Mouse (Mus musculus) spleen, adult 2 months (tissue): Measurements from ENCODE around the gene Pde2a. TPM values are rescaled to one million over a fixed set of nuclear protein-coding genes. Genes with fewer than 3 reads are reported as not detected.
A peak's percentile ranks its signal among the peaks of the same experiment; 100 is the strongest.
"Not testable (repeated sequence)": the region's sequence is repeated elsewhere in the genome, so short reads cannot be mapped to it uniquely, and the experiment has no call there.

Experiments used
- DNase-seq, 2 experiments: peaks; one replicate each; pipeline versions ENCODE4 v3.0.0 to v3.0.0-alpha.2; 2012 to 2021; ENCODE audit warnings: low spot score in 2 of 2, low read depth in 1 of 2
- H3K27ac ChIP-seq: fragments of 200-500 bp; 2 replicates; pipeline ENCODE4 v1.5.1; 2012; ENCODE audit warnings: low read length, inconsistent platforms; ENCODE audit not compliant: insufficient read depth
- H3K27me3 ChIP-seq: fragments of 200-500 bp; 2 replicates; pipeline ENCODE4 v1.6.1; 2012; ENCODE audit warnings: mild to moderate bottlenecking, moderate library complexity, low read length, inconsistent platforms; ENCODE audit not compliant: control insufficient read depth, insufficient read depth
- H3K36me3 ChIP-seq: fragments of 200-500 bp; 2 replicates; pipeline ENCODE4 v1.6.1; 2012; ENCODE audit warnings: mild to moderate bottlenecking, low read length, inconsistent platforms; ENCODE audit not compliant: control insufficient read depth, insufficient read depth
- H3K4me1 ChIP-seq: fragments of 200-500 bp; 2 replicates; pipeline ENCODE4 v1.6.1; 2011; ENCODE audit warnings: inconsistent platforms; ENCODE audit not compliant: control insufficient read depth, insufficient read depth, insufficient read length
- H3K4me3 ChIP-seq: fragments of 200-500 bp; 2 replicates; pipeline ENCODE4 v1.5.1; 2011; ENCODE audit warnings: mild to moderate bottlenecking, inconsistent platforms; ENCODE audit not compliant: insufficient read depth, insufficient read length; ENCODE audit errors: extremely low read depth
- CTCF ChIP-seq: fragments of 200-500 bp; IDR thresholded peaks from 2 replicates; pipeline ENCODE4 v1.5.1; 2011; ENCODE audit warnings: mild to moderate bottlenecking, inconsistent platforms; ENCODE audit not compliant: insufficient read depth, insufficient read length, insufficient replicate concordance; ENCODE audit errors: extremely low read depth
- POLR2A ChIP-seq: fragments of 200-500 bp; IDR thresholded peaks from 2 replicates; pipeline ENCODE4 v1.6.1; 2011; ENCODE audit warnings: low read depth, low read length, inconsistent platforms
- WGBS: fragments of 180-500 bp; shearing (Covaris S2); methylation state at CpG from one replicate; pipeline ENCODE4 v1.1.7; 2018; 5-methylcytosine and 5-hydroxymethylcytosine counted together
- polyA plus RNA-seq: library from polyadenylated mRNA; depleted of rRNA; stranded (reverse); fragments of >200 nt; gene quantifications from 2 replicates; pipeline ENCODE4 v1.2.3, GENCODE M21; 2012

Gene Pde2a
- polyA plus RNA-seq, 1 experiment, result 48.4 TPM

DNA sequence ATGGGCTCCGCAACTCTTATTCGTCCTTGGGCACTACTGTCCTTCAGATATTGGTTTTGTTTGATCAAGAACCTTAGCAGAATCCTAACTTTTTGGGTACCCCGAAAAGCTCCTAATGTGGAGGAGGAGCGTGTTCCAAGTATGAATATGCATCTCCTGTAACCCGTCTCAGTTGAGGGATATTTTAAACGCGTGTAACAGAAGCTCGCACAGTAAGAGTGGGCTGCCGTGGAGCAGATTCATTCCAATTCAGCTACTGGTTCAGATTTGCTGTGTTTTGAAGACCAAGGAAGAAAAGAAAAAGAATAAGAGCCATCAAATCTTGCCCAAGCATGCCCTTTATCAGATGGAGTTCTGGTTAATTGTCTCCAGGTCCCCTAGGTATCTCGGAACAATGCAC is 120.2 kb downstream of the Pde2a start:
- Histone ChIP-seq H3K4me1 (no peaks in the 10 kb centered on the region; the same call in 1 of the 2 replicates), H3K36me3 (no peaks in the 10 kb centered on the region), H3K27me3 (no peaks in the 10 kb centered on the region), H3K27ac (no peak overlapping the region), H3K4me3 (no peak overlapping the region)
- TF ChIP-seq POLR2A (no peak), CTCF (no peak)
- WGBS, result 90% methylated on average over 10 of the region's 10 CpGs
- no peak for DNase-seq

DNA sequence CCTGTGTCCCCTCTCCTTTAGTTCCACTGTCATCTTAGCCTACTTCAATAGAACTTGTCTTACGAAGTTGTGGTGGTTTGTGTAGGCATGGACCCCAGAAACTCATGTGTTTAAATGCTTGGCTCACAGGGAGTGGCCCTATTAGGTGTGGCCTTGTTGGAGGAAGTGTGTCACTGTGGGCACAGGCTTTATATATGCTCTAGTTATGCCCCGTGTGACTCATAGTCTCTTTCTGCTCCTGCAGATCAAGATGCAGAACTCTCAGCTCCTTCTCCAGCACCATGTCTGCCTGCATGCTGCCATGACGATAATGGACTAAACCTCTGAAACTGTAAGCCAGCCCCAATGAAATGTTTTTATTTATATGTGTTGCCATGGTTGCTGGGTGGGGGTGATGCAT is 126.2 kb downstream of the Pde2a start:
- Histone ChIP-seq H3K4me3 (no peak overlapping the region), H3K36me3 (no peaks in the 10 kb centered on the region), H3K27me3 (no peaks in the 10 kb centered on the region), H3K27ac (no peak overlapping the region; the same call in 1 of the 2 replicates), H3K4me1 (peaks cover 9% of the 10 kb centered on the region; the same call in 1 of the 2 replicates)
- TF ChIP-seq POLR2A, result no peak
- no peak for TF ChIP-seq CTCF
- peak in 1 of 2 experiments; percentile 22 for DNase-seq
- 65% methylated on average over 3 of the region's 3 CpGs for WGBS

DNA sequence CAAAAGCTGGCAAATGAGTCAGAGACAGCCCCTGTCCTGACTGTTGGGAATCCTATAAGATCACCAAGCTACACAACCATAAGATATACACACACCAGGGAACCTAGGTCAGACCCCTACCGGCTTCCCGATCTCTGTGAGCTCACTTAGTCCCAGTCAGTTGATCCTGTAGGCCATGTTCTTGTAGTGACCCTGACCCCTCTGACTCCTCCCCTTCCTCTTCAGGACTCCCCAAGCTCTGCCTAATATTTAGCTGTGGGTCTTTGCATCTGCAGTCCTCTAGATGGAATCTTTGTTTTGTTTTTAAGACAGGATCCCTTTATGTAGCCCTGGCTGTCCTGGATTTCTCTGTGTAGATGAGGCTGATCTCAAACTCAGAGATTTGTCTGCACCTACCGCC is 127.8 kb downstream of the Pde2a start:
- H3K27ac ChIP-seq, result peak overlapping the region; percentile 30
- no peak for DNase-seq
- H3K27me3 ChIP-seq, result no peaks in the 10 kb centered on the region
- peaks cover 9% of the 10 kb centered on the region; the same call in 1 of the 2 replicates for H3K4me1 ChIP-seq
- no peaks in the 10 kb centered on the region for H3K36me3 ChIP-seq
- no peak for TF ChIP-seq POLR2A
- TF ChIP-seq CTCF, result no peak
- WGBS, result 86% methylated on average over 3 of the region's 3 CpGs
- H3K4me3 ChIP-seq, result no peak overlapping the region

DNA sequence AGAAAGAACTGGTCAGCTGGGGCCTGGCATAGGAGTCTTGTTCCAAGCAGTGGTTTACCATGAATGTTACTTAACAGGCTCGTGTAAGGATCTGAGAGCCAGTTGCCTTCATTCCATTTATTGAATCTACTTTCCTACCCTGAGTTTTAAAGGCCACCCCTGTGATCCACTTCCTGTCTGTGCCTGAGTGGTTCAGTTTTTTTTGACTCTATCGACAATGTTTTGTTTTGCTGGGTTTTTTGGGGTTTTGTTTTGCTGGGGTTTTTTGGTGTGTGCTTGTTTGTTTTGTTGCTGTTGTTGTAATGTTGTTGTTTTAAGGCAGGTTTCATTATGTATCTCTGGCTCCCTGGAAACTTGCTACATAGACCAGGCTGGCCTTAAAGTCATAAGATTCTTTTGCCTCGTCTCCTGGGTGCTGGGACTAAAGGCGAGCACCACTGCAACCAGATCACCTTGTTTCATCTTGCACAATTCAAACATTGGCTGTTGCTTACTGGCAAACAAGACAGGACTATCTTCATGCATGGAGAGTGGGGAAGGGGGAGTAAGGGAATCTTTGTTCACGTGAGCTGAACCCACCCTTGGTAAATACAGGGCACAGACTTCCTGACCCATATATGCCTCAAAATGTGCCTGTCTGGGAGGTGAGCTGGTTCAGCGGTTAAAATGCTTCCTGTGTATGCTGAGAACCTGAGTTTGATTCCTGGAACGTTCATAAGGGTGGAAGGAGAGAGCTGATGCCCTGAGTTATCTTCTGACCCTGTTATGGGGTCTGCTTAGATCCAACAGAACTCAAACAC is 129.4 kb downstream of the Pde2a start:
- peak overlapping the region; percentile 80 for H3K27ac ChIP-seq
- 0 out of 2 replicates have a peak overlapping the region, but pooled peaks have one; percentile 1 for H3K4me3 ChIP-seq
- 27% methylated on average over 7 of the region's 7 CpGs for WGBS
- H3K27me3 ChIP-seq, result no peaks in the 10 kb centered on the region
- no peak for DNase-seq
- no peak for TF ChIP-seq POLR2A
- no peak for TF ChIP-seq CTCF
- peaks cover 9% of the 10 kb centered on the region; the same call in 1 of the 2 replicates for H3K4me1 ChIP-seq
- H3K36me3 ChIP-seq, result no peaks in the 10 kb centered on the region

GRCm38 (mm10) chr7:101551530-101551929 is 130.0 kb downstream of the Pde2a start:
- no peak for TF ChIP-seq CTCF
- TF ChIP-seq POLR2A, result no peak
- Histone ChIP-seq H3K4me3 (no peak overlapping the region), H3K36me3 (no peaks in the 10 kb centered on the region), H3K27ac (peak overlapping the region; percentile 80), H3K27me3 (no peaks in the 10 kb centered on the region), H3K4me1 (peaks cover 9% of the 10 kb centered on the region; the same call in 1 of the 2 replicates)
- WGBS, result 69% methylated on average over 1 of the region's 1 CpGs
- DNase-seq, result no peak

GRCm38 (mm10) chr7:101555473-101555872 is 134.0 kb downstream of the Pde2a start:
- DNase-seq, H3K27ac ChIP-seq, H3K27me3 ChIP-seq, H3K4me3 ChIP-seq, H3K4me1 ChIP-seq, H3K36me3 ChIP-seq: not testable (repeated sequence)
- WGBS, result 53% methylated on average over 3 of the region's 3 CpGs

DNA sequence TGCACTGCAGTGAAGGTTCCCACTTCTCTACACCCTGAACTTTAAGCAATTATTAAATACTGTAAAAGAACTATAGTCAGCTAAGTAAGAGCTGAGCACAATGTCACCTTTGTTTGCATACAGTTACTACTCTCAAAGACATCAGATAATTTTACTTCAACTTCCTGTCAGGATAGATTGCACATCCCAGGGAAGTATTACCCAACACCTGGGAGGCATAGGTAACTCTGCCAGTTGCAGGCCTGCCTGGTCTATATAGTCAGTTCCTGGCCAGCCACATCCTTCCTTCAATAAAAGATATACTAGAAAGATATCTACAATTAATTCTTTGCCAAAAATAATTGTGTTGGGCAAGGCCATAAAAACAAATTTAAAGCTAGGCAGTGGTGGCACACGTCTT is 135.9 kb downstream of the Pde2a start:
- Histone ChIP-seq H3K27ac (no peak overlapping the region), H3K4me1 (no peaks in the 10 kb centered on the region; the same call in 1 of the 2 replicates), H3K27me3 (no peaks in the 10 kb centered on the region), H3K36me3 (no peaks in the 10 kb centered on the region), H3K4me3 (no peak overlapping the region)
- 76% methylated on average over 1 of the region's 1 CpGs for WGBS
- TF ChIP-seq CTCF, result no peak
- TF ChIP-seq POLR2A, result no peak
- DNase-seq, result no peak

- not testable (repeated sequence) for H3K27ac ChIP-seq, DNase-seq, H3K27me3 ChIP-seq, H3K36me3 ChIP-seq, H3K4me3 ChIP-seq, H3K4me1 ChIP-seq
- WGBS, result 81% methylated on average over 5 of the region's 5 CpGs
Measured at GRCm38 (mm10) chr7:101559393-101559792, 137.9 kb downstream of the Pde2a start.
